In the genomic region with DNA sequence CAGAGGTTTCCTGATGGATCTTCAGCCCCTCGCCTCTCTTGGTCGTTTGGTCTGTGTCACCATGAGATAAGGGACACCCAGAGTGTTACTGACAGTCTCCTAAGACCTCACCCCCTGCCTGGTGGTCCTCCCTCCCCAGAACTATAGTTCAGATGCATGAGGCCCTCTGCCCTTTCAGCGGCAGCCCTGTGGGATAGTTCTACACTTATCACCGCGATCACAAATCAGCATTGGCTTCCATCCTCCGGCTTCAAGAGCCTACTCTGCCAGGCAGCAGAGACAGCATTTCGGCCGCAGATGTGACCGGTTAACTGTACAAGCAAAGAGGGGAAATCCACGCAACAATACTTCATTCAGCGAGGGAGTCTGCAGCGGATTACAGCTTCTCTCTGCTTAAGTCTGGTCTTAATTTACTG, we compare ENCODE assay signal across 10 mouse cellular contexts.
DNase-seq lines count a peak whose midpoint lies in the region; ATAC-seq and TF ChIP-seq lines count a peak whose summit lies in the region.
"Had no signal": no experiment of that assay in that cellular context is flagged by ENCODE, and none has a peak within 500 bp of the region (broad histone marks: within the 10 kb centered on the region; RNA-seq: fewer than 3 reads in every experiment).

No protein-coding gene starts in this region.

- H3K4me3 ChIP-seq in heart, postnatal 0 days (ENCODE audit: low read depth, low read length) = no peak overlapping the region
- peak overlapping the region; percentile 7 for H3K4me3 ChIP-seq in embryonic facial prominence, embryonic 14.5 days (ENCODE audit: low read depth, low read length)
- peak overlapping the region; percentile 22 for H3K4me3 ChIP-seq in limb, embryonic 13.5 days

- H3K27me3 ChIP-seq in heart, postnatal 0 days (ENCODE audit: control insufficient read depth, insufficient read depth, low read length) = no peaks in the 10 kb centered on the region
- H3K27me3 ChIP-seq in embryonic facial prominence, embryonic 14.5 days (replicated peaks; ENCODE audit: control insufficient read depth, insufficient read depth, low read length) = no peaks in the 10 kb centered on the region
- 0 out of 2 replicates have a peak, but pooled peaks cover 3% of the 10 kb centered on the region for H3K27me3 ChIP-seq in limb, embryonic 13.5 days
- H3K27me3 ChIP-seq: CH12.LX had no signal

- TF ChIP-seq EP300 in heart, postnatal 0 days (IDR thresholded peaks at IDR 0.05; ENCODE audit: low read depth) = no peak

- no peak for ATAC-seq in heart, postnatal 0 days (ENCODE audit: insufficient read depth, low read depth)
- peak; percentile 15; the same call in 1 of the 2 replicates for ATAC-seq in embryonic facial prominence, embryonic 14.5 days (ENCODE audit: low read depth)
- no peak for ATAC-seq in limb, embryonic 13.5 days (ENCODE audit: low FRiP score, low read depth)

- 0 out of 2 replicates have a peak overlapping the region, but pooled peaks have one; percentile 12 for H3K4me2 ChIP-seq in heart, postnatal 0 days (ENCODE audit: low read depth, low read length)
- peak overlapping the region; percentile 53 for H3K4me2 ChIP-seq in embryonic facial prominence, embryonic 14.5 days (ENCODE audit: low read depth, low read length)
- H3K4me2 ChIP-seq in limb, embryonic 13.5 days (replicated peaks) = peak overlapping the region; percentile 60

- DNase-seq in heart, postnatal 0 days (ENCODE audit: low spot score) = no peak
- DNase-seq in heart, postnatal 10 days = no peak
- DNase-seq in embryonic facial prominence, embryonic 14.5 days (ENCODE audit: low spot score) = peak; percentile 81
- peak; percentile 55 for DNase-seq in neural tube, embryonic 10.5 days (ENCODE audit: extremely low spot score, low spot score)
- DNase-seq in frontal cortex, postnatal 25 days (ENCODE audit: low spot score in 2 of 2) = no peak
- no peak for DNase-seq in left cerebral cortex, adult 9 months (ENCODE audit: low spot score in 2 of 2)
- no peak for DNase-seq in layer of hippocampus, adult 18-20 months (ENCODE audit: low spot score in 2 of 2)
- DNase-seq: gastrocnemius, postnatal 10 days had no signal

- 22% methylated on average over 12 of the region's 12 CpGs for WGBS in heart, postnatal 0 days
- WGBS in embryonic facial prominence, embryonic 14.5 days = 14% methylated on average over 12 of the region's 12 CpGs
- WGBS in limb, embryonic 13.5 days = 11% methylated on average over 12 of the region's 12 CpGs

- H3K36me3 ChIP-seq in heart, postnatal 0 days (replicated peaks; ENCODE audit: control insufficient read depth, insufficient read depth, low read length) = no peaks in the 10 kb centered on the region
- H3K36me3 ChIP-seq in embryonic facial prominence, embryonic 14.5 days (ENCODE audit: control insufficient read depth, insufficient read depth, low read length) = no peaks in the 10 kb centered on the region
- H3K36me3 ChIP-seq in limb, embryonic 13.5 days = no peaks in the 10 kb centered on the region

- TF ChIP-seq CTCF in heart, postnatal 0 days (IDR thresholded peaks at IDR 0.05; ENCODE audit: low read depth) = no peak

- peaks cover 6% of the 10 kb centered on the region; the same call in 1 of the 2 replicates for H3K4me1 ChIP-seq in heart, postnatal 0 days (ENCODE audit: control insufficient read depth, insufficient read depth)
- 0 out of 2 replicates have a peak, but pooled peaks cover 10% of the 10 kb centered on the region for H3K4me1 ChIP-seq in embryonic facial prominence, embryonic 14.5 days (ENCODE audit: control insufficient read depth, insufficient read depth, low read length)
- H3K4me1 ChIP-seq in limb, embryonic 13.5 days = peaks cover 9% of the 10 kb centered on the region

- no peak overlapping the region for H3K9ac ChIP-seq in heart, postnatal 0 days (replicated peaks; ENCODE audit: low read depth, low read length)
- H3K9ac ChIP-seq in embryonic facial prominence, embryonic 14.5 days (ENCODE audit: low read depth, low read length) = peak overlapping the region; percentile 45; the same call in 1 of the 2 replicates
- 0 out of 2 replicates have a peak overlapping the region, but pooled peaks have one; percentile 35 for H3K9ac ChIP-seq in limb, embryonic 13.5 days

- intact Hi-C loops in heart, postnatal 10 days (cut with DNase I) = no loop called here

- no peak overlapping the region for H3K27ac ChIP-seq in heart, postnatal 0 days (ENCODE audit: low read depth)
- peak overlapping the region; percentile 81 for H3K27ac ChIP-seq in embryonic facial prominence, embryonic 14.5 days (replicated peaks; ENCODE audit: low read depth, low read length)
- peak overlapping the region; percentile 33; the same call in 1 of the 2 replicates for H3K27ac ChIP-seq in limb, embryonic 13.5 days

- H3K9me3 ChIP-seq in heart, postnatal 0 days (replicated peaks; ENCODE audit: control insufficient read depth, low read length) = no peaks in the 10 kb centered on the region
- H3K9me3 ChIP-seq in embryonic facial prominence, embryonic 14.5 days (ENCODE audit: control insufficient read depth, low read length) = no peaks in the 10 kb centered on the region
- H3K9me3 ChIP-seq in limb, embryonic 13.5 days = no peaks in the 10 kb centered on the region

Comparison
In these comparisons a context has a peak if more than half of its experiments do, and no peak if none do; other contexts are left out.
1. DNase-seq: peak in embryonic facial prominence, embryonic 14.5 days (single experiment) and neural tube, embryonic 10.5 days (single experiment); none in heart, postnatal 0 days (single experiment), heart, postnatal 10 days (0 of 2), frontal cortex, postnatal 25 days (0 of 2), left cerebral cortex, adult 9 months (0 of 2) and layer of hippocampus, adult 18-20 months (0 of 2).
2. Peak in every context shown above with its lines, with median percentiles within 50 percentile points of each other: H3K4me2 ChIP-seq.